In the genomic region with DNA sequence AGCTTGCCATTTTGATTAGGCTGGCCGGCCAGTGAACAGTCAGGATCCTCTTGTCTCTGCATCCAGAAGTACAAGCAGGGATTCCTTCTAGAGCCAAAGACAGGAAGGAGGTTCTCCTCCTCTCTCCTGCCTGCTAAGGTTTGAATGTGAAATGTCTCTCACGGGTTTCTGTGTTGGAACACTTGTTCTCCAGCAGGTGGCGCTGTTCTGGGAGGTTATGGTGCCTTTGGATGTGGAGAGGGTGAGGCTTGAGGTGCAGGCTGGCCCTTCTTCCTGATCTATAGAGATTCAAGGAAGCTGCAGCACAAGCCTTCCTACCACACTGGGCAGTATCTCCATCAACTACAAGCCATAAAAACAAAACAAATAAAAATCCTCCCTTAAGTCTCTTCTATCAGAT, we compare ENCODE assay signal across 9 mouse cellular contexts.
DNase-seq lines count a peak whose midpoint lies in the region; ATAC-seq and TF ChIP-seq lines count a peak whose summit lies in the region.
"Had no signal": no experiment of that assay in that cellular context is flagged by ENCODE, and none has a peak within 500 bp of the region (broad histone marks: within the 10 kb centered on the region; RNA-seq: fewer than 3 reads in every experiment).

No protein-coding gene starts in this region.

- DNase-seq in heart, adult 2 months: no peak
- DNase-seq in thymus, adult 2 months: no peak
- no peak for DNase-seq in thymus, postnatal 14 days
- DNase-seq in c-Kit-positive CD71-positive TER-119-negative erythroid progenitor cells, embryonic 14.5 days (ENCODE audit: low read depth): peak; percentile 31
- DNase-seq in retina, embryonic 14.5 days (ENCODE audit: low spot score): peak; percentile 62
- DNase-seq in frontal cortex, postnatal 25 days (ENCODE audit: low spot score in 2 of 2): no peak
- DNase-seq in layer of hippocampus, postnatal 14 days (ENCODE audit: low spot score in 2 of 2): no peak
- DNase-seq: liver, embryonic 13.5 days had no signal

- H3K4me3 ChIP-seq in heart, adult 2 months: no peak overlapping the region
- H3K4me3 ChIP-seq in heart, embryonic 12.5 days: no peak overlapping the region
- H3K4me3 ChIP-seq in thymus, adult 2 months (ENCODE audit: control insufficient read depth, insufficient read depth, low read length): no peak overlapping the region
- H3K4me3 ChIP-seq: liver, embryonic 13.5 days had no signal

- peak; percentile 77 for TF ChIP-seq CTCF in heart, adult 2 months (IDR thresholded peaks at IDR 0.05)
- TF ChIP-seq CTCF in thymus, adult 2 months (IDR thresholded peaks at IDR 0.05; ENCODE audit: borderline replicate concordance, control insufficient read depth, extremely low read depth, insufficient read depth, low read length, poor library complexity): 0 out of 2 replicates have a peak, but pooled peaks have one; percentile 37

- no peaks in the 10 kb centered on the region for H3K79me2 ChIP-seq in heart, adult 2 months (replicated peaks; ENCODE audit: control insufficient read depth, insufficient read depth, low read length)

- no peak overlapping the region for H3K27ac ChIP-seq in heart, adult 2 months
- H3K27ac ChIP-seq in heart, embryonic 12.5 days (ENCODE audit: poor library complexity, severe bottlenecking): no peak overlapping the region
- H3K27ac ChIP-seq in thymus, adult 2 months (ENCODE audit: control insufficient read depth, insufficient read depth, low read length): no peak overlapping the region
- H3K27ac ChIP-seq: liver, embryonic 13.5 days had no signal

- no peak overlapping the region for H3K9ac ChIP-seq in heart, adult 2 months (ENCODE audit: low read depth, low read length)
- H3K9ac ChIP-seq in heart, embryonic 12.5 days: no peak overlapping the region
- H3K9ac ChIP-seq: liver, embryonic 13.5 days had no signal

- H3K27me3 ChIP-seq in heart, adult 2 months (ENCODE audit: control insufficient read depth, insufficient read depth, low read length): no peaks in the 10 kb centered on the region
- H3K27me3 ChIP-seq in heart, embryonic 12.5 days (replicated peaks): no peaks in the 10 kb centered on the region
- H3K27me3 ChIP-seq in thymus, adult 2 months (ENCODE audit: control insufficient read depth, insufficient read depth, low read length): no peaks in the 10 kb centered on the region
- H3K27me3 ChIP-seq: liver, embryonic 13.5 days had no signal

- intact Hi-C loops in heart, adult 2 months (cut with DNase I): no loop called here

- no peak for TF ChIP-seq EP300 in heart, adult 2 months (IDR thresholded peaks at IDR 0.05; ENCODE audit: insufficient read depth, low read depth, low read length)

- no peak overlapping the region for H3K4me2 ChIP-seq in heart, embryonic 12.5 days
- H3K4me2 ChIP-seq: liver, embryonic 13.5 days had no signal

- no peak for TF ChIP-seq POLR2A in heart, adult 2 months (IDR thresholded peaks at IDR 0.05; ENCODE audit: insufficient read depth, low read depth, low read length)
- no peak for TF ChIP-seq POLR2A in thymus, adult 2 months (IDR thresholded peaks at IDR 0.05; ENCODE audit: control insufficient read depth, extremely low read depth, insufficient read depth, low read length, poor library complexity)

- H3K36me3 ChIP-seq in heart, adult 2 months (ENCODE audit: control insufficient read depth, insufficient read depth, low read length): no peaks in the 10 kb centered on the region
- peaks cover 19% of the 10 kb centered on the region for H3K36me3 ChIP-seq in heart, embryonic 12.5 days
- peaks cover 13% of the 10 kb centered on the region for H3K36me3 ChIP-seq in thymus, adult 2 months (ENCODE audit: control insufficient read depth, insufficient read depth, low read length)

- no peaks in the 10 kb centered on the region for H3K4me1 ChIP-seq in heart, adult 2 months (ENCODE audit: control insufficient read depth, insufficient read depth, low read length)
- H3K4me1 ChIP-seq in heart, embryonic 12.5 days (replicated peaks): peaks cover 16% of the 10 kb centered on the region
- H3K4me1 ChIP-seq in thymus, adult 2 months (replicated peaks; ENCODE audit: control insufficient read depth, insufficient read depth, low read length): no peaks in the 10 kb centered on the region

- ATAC-seq in heart, embryonic 12.5 days (ENCODE audit: insufficient number of reproducible peaks, low FRiP score): no peak

- WGBS in heart, adult 2 months: 20% methylated on average over 3 of the region's 3 CpGs
- 15% methylated on average over 3 of the region's 3 CpGs for WGBS in heart, embryonic 12.5 days
- WGBS in thymus, adult 2 months: 35% methylated on average over 3 of the region's 3 CpGs

- no peaks in the 10 kb centered on the region for H3K9me3 ChIP-seq in heart, embryonic 12.5 days (replicated peaks)
- H3K9me3 ChIP-seq: liver, embryonic 13.5 days had no signal

Comparison
In these comparisons a context has a peak if more than half of its experiments do, and no peak if none do; other contexts are left out.
1. DNase-seq: peak in c-Kit-positive CD71-positive TER-119-negative erythroid progenitor cells, embryonic 14.5 days (single experiment) and retina, embryonic 14.5 days (single experiment); none in heart, adult 2 months (0 of 2), thymus, adult 2 months (single experiment), thymus, postnatal 14 days (single experiment), frontal cortex, postnatal 25 days (0 of 2) and layer of hippocampus, postnatal 14 days (0 of 2).